Mouse (Mus musculus) 3134 (cell line): Measurements from ENCODE around the gene Scamp4.
A peak's percentile ranks its signal among the peaks of the same experiment; 100 is the strongest.

Source experiments
- DNase-seq: peaks from one replicate; pipeline ENCODE4 v3.0.0-alpha.2; 2011; ENCODE audit warnings: low spot score; ENCODE audit not compliant: insufficient read length; ENCODE audit errors: extremely low read depth

Scamp4 gene

GRCm38 (mm10) chr10:80609269-80609924, 6.7 kb downstream of the Scamp4 start:
- DNase-seq = no peak

- DNase-seq = no peak
Measured at GRCm38 (mm10) chr10:80610116-80610785, 7.6 kb downstream of the Scamp4 start.

DNA sequence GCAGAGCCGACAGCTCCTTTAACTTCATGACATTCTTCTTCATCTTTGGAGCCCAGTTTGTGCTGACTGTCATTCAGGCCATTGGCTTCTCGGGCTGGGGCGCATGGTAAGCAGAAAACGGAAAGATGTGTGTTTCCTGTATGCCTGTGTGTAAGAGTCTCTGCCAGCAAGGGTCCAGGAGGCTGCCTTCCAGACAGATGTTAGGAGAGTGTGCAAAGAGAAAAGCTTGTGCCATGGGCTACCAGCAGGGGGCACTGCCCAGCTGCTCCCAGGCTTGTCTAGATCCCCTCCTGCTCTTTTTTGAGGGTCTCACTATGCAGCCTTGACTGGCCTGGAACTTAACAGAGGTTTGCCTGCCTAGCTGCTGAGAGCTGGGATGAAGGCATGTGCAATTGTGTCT, 8.4 kb downstream of the Scamp4 start:
- DNase-seq = no peak

DNA sequence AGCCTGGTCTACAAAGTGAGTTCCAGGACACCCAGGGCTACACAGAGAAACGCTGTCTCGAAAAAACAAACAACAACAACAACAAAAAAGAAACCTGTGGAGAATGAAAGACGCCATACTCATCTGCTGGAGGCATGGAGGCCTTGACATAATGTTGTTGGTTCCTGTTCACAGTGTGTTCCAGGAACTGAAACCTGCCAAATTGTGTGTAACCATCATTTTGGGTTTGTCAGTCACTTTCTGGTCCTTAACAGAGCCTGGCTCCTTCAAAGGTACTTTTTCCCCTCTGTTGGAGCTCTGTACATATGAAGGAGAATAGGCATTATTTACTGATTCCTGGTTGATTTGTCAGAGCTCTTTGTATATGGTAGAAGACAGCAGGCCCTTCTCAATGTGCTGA, 9.2 kb downstream of the Scamp4 start:
- DNase-seq = no peak

DNA sequence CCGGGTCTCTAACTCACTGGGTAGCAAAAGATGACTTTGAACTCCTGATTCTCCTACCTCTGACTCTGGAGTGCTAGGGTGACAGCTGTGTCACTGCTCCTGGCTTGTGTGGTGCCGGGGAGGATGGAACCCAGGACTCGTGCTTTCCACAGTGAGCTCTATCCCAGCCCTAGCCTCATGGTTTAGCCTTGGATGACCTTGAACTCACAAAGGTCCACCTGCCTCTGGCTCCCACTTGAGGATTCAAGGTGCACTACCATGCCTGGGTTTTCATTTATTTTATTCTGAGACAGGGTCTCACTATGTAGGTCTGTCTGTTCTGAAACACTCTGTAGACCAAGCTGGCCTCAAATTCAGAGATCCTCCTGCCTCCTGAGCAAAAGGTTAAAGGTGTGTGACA, 11.1 kb downstream of the Scamp4 start:
- no peak for DNase-seq

- no peak for DNase-seq
Measured at GRCm38 (mm10) chr10:80614351-80614750, 11.7 kb downstream of the Scamp4 start.

- no peak for DNase-seq
Measured at GRCm38 (mm10) chr10:80618181-80618580, 15.5 kb downstream of the Scamp4 start.

DNA sequence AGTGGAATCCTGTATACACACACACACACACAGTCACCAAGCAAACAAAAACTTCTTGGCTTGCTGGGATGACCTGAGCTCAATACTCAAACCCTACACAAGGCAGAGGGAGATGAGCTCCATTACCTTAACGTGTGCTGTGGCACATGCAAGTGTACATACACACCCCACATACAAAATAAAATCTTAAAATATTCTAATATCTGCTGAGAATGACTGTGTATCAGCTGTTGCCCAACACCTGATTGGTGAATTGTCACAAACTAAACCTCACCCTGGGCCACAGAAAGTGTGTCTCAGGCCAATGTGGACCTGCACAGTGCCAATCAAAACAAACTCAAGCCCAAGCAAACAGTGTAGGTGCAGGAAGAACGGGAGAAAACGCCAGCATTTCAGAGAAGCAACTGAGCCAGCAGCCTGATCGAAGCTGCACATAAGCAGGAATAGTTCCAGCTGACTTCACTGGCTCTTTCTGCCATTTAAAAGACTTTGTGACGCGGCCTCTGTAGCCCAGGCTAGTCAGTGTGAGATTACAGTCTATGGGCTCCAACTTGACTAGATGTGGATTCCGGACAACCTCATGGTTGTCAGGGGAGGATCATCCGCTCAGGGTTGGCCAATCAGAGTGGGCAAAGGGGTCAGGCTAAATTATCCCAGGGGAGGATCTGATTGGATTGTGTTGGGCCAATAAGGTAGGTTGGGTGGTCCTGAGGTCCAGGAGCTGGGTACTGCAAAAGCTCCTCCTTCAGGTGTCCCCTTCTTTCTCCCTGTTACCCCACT, 17.0 kb downstream of the Scamp4 start:
- peak; percentile 38 for DNase-seq

DNA sequence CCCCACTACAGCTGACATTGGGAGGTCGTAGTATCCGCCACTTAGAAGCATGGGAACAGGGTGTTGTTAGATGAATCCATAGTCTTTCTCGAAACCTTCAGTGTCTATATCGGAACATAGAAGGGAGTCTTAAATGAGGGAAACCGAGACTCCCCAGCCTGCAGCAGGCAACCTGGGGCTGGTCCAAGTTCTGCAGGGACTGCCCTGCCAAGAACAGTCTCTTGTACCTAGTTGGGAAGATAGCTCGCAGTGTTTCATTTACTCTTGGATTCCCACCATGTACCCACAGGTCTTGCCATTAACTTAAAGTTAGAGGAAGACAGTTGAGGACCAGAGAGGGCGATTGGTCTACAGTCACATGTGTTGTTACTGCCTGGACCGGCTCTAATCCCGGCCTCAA, 17.7 kb downstream of the Scamp4 start:
- no peak for DNase-seq

- DNase-seq = no peak
Measured at GRCm38 (mm10) chr10:80620796-80621689, 18.4 kb downstream of the Scamp4 start.

- no peak for DNase-seq
Measured at GRCm38 (mm10) chr10:80621690-80621939, 18.9 kb downstream of the Scamp4 start.

GRCm38 (mm10) chr10:80621940-80622660, 19.4 kb downstream of the Scamp4 start:
- peak; percentile 100 for DNase-seq

GRCm38 (mm10) chr10:80622661-80623456, 20.2 kb downstream of the Scamp4 start, which contains the start of gene Csnk1g2:
Csnk1g2 (plus strand) TSS chr10:80622838.
- DNase-seq = peak; percentile 51

DNA sequence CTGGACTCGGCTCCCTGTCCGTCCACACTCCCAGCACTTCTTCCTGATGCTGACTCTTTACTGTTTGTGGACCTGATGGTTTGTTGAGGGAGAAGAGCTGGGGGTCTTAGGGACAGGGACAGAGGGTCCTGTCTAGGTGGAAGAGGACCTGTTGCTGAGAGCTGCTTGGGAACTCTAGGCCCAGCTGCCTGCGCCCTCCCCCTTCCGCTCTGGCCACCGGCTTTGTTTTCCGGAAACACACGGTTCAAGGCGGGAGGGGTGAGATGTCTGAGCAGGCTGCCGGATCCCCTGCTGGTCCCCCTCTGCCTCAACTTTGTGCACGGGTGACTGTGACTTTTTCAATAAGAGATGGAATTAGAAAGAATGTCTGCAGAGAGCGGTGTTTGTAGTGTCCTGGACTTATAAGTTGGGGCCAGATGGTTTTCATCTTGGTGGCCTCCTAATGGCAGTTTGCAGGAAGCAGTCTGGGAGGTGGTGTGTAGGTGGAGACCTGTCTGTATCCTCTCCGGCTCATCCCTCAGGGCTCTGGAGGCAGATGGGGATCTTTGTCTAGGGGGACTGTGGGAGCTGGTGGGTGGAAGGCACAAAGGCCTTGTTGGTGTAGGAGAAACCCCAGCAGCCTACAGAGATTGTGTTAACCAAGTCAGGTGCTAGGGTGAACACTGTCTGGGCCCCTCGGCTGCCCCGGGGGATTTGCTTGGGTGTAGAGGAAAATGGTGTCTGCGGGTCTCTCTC, 21.0 kb downstream of the Scamp4 start:
- DNase-seq = peak; percentile 64

DNA sequence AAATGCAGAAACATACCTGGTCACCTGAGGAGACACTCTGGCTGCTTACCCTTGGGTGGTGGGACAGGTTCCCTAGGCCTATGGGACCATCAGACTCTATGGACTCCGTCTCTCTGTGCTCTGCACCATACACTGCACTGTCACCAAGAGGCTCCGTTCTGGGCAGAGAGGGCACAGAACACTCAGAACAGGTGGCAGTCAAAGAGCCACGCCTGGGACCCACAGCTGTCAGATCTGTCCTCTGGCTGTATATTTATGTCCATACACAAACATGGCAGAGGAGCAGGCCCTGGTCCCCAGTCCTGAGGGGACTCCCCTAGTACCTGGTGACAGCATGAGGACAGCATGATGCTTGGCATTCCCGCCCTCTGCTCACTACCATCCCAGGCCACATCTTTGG, 23.1 kb downstream of the Scamp4 start:
- DNase-seq = no peak

GRCm38 (mm10) chr10:80627685-80628084, 25.0 kb downstream of the Scamp4 start:
- DNase-seq = no peak

GRCm38 (mm10) chr10:80628925-80629324, 26.3 kb downstream of the Scamp4 start:
- DNase-seq = no peak

GRCm38 (mm10) chr10:80635345-80635744, 32.7 kb downstream of the Scamp4 start:
- DNase-seq = no peak

GRCm38 (mm10) chr10:80646936-80647335, 44.3 kb downstream of the Scamp4 start:
- DNase-seq = no peak
